In the genomic region with DNA sequence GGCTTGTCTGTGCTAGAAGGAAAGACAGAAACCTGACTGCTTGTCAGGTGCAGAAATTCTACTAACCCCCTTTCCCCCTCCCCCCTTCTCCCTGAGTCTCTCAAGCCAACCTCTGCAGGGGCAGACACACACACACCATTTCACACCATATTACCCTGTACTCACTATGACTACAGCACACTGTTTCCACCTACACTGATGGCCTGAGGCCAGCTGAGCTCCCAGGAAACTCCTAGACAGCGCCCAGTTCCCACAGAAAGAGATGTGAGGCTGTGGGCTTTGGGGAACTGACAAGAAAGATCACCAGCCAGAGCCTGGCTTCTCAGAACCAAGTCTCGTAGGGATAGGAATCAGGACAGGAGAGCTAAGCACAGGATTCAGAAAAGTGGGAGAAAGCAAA, we compare ENCODE assay signal across 18 mouse cellular contexts. TPM values are rescaled to one million over a fixed set of nuclear protein-coding genes. Genes with fewer than 3 reads are reported as not detected.
DNase-seq lines count a peak whose midpoint lies in the region; ATAC-seq and TF ChIP-seq lines count a peak whose summit lies in the region.
"Had no signal": no experiment of that assay in that cellular context is flagged by ENCODE, and none has a peak within 500 bp of the region (broad histone marks: within the 10 kb centered on the region; RNA-seq: fewer than 3 reads in every experiment).

No protein-coding gene starts in this region.

- peaks cover 22% of the 10 kb centered on the region for H3K4me1 ChIP-seq in forebrain, embryonic 16.5 days (replicated peaks; ENCODE audit: control insufficient read depth, insufficient read depth, low read length)
- H3K4me1 ChIP-seq in forebrain, embryonic 13.5 days: peaks cover 56% of the 10 kb centered on the region
- peaks cover 7% of the 10 kb centered on the region for H3K4me1 ChIP-seq in midbrain, postnatal 0 days (ENCODE audit: insufficient read depth, low read length)
- peaks cover 70% of the 10 kb centered on the region for H3K4me1 ChIP-seq in midbrain, embryonic 13.5 days (replicated peaks)
- peaks cover 47% of the 10 kb centered on the region for H3K4me1 ChIP-seq in neural tube, embryonic 15.5 days

- no peaks in the 10 kb centered on the region for H3K36me3 ChIP-seq in forebrain, embryonic 16.5 days (ENCODE audit: control insufficient read depth, insufficient read depth)
- no peaks in the 10 kb centered on the region for H3K36me3 ChIP-seq in forebrain, embryonic 13.5 days (ENCODE audit: poor library complexity, severe bottlenecking)
- H3K36me3 ChIP-seq in midbrain, postnatal 0 days (ENCODE audit: insufficient read depth, low read length): no peaks in the 10 kb centered on the region
- H3K36me3 ChIP-seq in midbrain, embryonic 13.5 days: 0 out of 2 replicates have a peak, but pooled peaks cover 3% of the 10 kb centered on the region
- H3K36me3 ChIP-seq in neural tube, embryonic 15.5 days: no peaks in the 10 kb centered on the region
- H3K36me3 ChIP-seq: heart, embryonic 12.5 days; intestine, embryonic 15.5 days had no signal

- ATAC-seq in forebrain, embryonic 16.5 days: peak; percentile 32; the same call in 1 of the 2 replicates
- no peak for ATAC-seq in forebrain, embryonic 13.5 days
- ATAC-seq in midbrain, postnatal 0 days (ENCODE audit: low FRiP score): no peak
- ATAC-seq in midbrain, embryonic 13.5 days: no peak
- 0 out of 2 replicates have a peak, but pooled peaks have one; percentile 27 for ATAC-seq in neural tube, embryonic 15.5 days (ENCODE audit: low FRiP score)
- ATAC-seq: intestine, embryonic 15.5 days had no signal

- H3K27me3 ChIP-seq in forebrain, embryonic 16.5 days (replicated peaks; ENCODE audit: control insufficient read depth, insufficient read depth, low read length): no peaks in the 10 kb centered on the region
- no peaks in the 10 kb centered on the region for H3K27me3 ChIP-seq in forebrain, embryonic 13.5 days
- no peaks in the 10 kb centered on the region for H3K27me3 ChIP-seq in midbrain, postnatal 0 days (ENCODE audit: insufficient read depth, low read length)
- H3K27me3 ChIP-seq in midbrain, embryonic 13.5 days: no peaks in the 10 kb centered on the region
- H3K27me3 ChIP-seq in neural tube, embryonic 15.5 days (replicated peaks): no peaks in the 10 kb centered on the region
- H3K27me3 ChIP-seq: embryonic facial prominence, embryonic 12.5 days; heart, embryonic 12.5 days; intestine, embryonic 15.5 days had no signal

- 55% methylated on average over 2 of the region's 2 CpGs for WGBS in forebrain, embryonic 16.5 days
- 72% methylated on average over 2 of the region's 2 CpGs for WGBS in forebrain, embryonic 13.5 days
- 64% methylated on average over 2 of the region's 2 CpGs for WGBS in midbrain, postnatal 0 days
- 82% methylated on average over 2 of the region's 2 CpGs for WGBS in midbrain, embryonic 13.5 days
- WGBS in neural tube, embryonic 15.5 days: 66% methylated on average over 2 of the region's 2 CpGs

- no peak overlapping the region for H3K27ac ChIP-seq in forebrain, embryonic 16.5 days (ENCODE audit: low read length)
- no peak overlapping the region for H3K27ac ChIP-seq in forebrain, embryonic 13.5 days
- H3K27ac ChIP-seq in midbrain, postnatal 0 days (ENCODE audit: low read depth, low read length): no peak overlapping the region
- no peak overlapping the region for H3K27ac ChIP-seq in midbrain, embryonic 13.5 days
- H3K27ac ChIP-seq in neural tube, embryonic 15.5 days (replicated peaks): no peak overlapping the region
- H3K27ac ChIP-seq: embryonic facial prominence, embryonic 12.5 days; intestine, embryonic 15.5 days had no signal

- peak; percentile 22 for DNase-seq in layer of hippocampus, adult 11-12 months (ENCODE audit: low spot score)
- DNase-seq in layer of hippocampus, adult 9-11 months: no peak
- DNase-seq in midbrain, postnatal 0 days (ENCODE audit: low spot score): peak; percentile 28
- no peak for DNase-seq in B cell, adult 2 months
- DNase-seq: adrenal gland, postnatal 25 days; cerebellum, adult 8-10 months; gastrocnemius, postnatal 36 days; kidney, postnatal 4 days; lung, adult 2 months; lung, postnatal 36 days; thymus, postnatal 14 days had no signal

- no peak for TF ChIP-seq CTCF in midbrain, postnatal 0 days (IDR thresholded peaks at IDR 0.05)

- H3K4me3 ChIP-seq in forebrain, embryonic 16.5 days (replicated peaks; ENCODE audit: low read length): no peak overlapping the region
- no peak overlapping the region for H3K4me3 ChIP-seq in forebrain, embryonic 13.5 days
- no peak overlapping the region for H3K4me3 ChIP-seq in midbrain, postnatal 0 days (ENCODE audit: low read depth, low read length)
- H3K4me3 ChIP-seq in midbrain, embryonic 13.5 days (replicated peaks): no peak overlapping the region
- no peak overlapping the region for H3K4me3 ChIP-seq in neural tube, embryonic 15.5 days (replicated peaks)
- H3K4me3 ChIP-seq: embryonic facial prominence, embryonic 12.5 days; heart, embryonic 12.5 days; intestine, embryonic 15.5 days had no signal

- no peaks in the 10 kb centered on the region for H3K9me3 ChIP-seq in forebrain, embryonic 16.5 days (ENCODE audit: control insufficient read depth, low read length)
- no peaks in the 10 kb centered on the region for H3K9me3 ChIP-seq in forebrain, embryonic 13.5 days (replicated peaks)
- no peaks in the 10 kb centered on the region for H3K9me3 ChIP-seq in midbrain, postnatal 0 days (ENCODE audit: low read length)
- H3K9me3 ChIP-seq in midbrain, embryonic 13.5 days: no peaks in the 10 kb centered on the region
- H3K9me3 ChIP-seq in neural tube, embryonic 15.5 days (replicated peaks): no peaks in the 10 kb centered on the region
- H3K9me3 ChIP-seq: embryonic facial prominence, embryonic 12.5 days; heart, embryonic 12.5 days; intestine, embryonic 15.5 days had no signal

- H3K9ac ChIP-seq in forebrain, embryonic 16.5 days (replicated peaks; ENCODE audit: low read depth, low read length): no peak overlapping the region
- H3K9ac ChIP-seq in forebrain, embryonic 13.5 days: no peak overlapping the region
- no peak overlapping the region for H3K9ac ChIP-seq in midbrain, postnatal 0 days (replicated peaks; ENCODE audit: low read length, poor library complexity, severe bottlenecking)
- no peak overlapping the region for H3K9ac ChIP-seq in midbrain, embryonic 13.5 days (replicated peaks)
- no peak overlapping the region for H3K9ac ChIP-seq in neural tube, embryonic 15.5 days (replicated peaks)
- H3K9ac ChIP-seq: embryonic facial prominence, embryonic 12.5 days; heart, embryonic 12.5 days; intestine, embryonic 15.5 days had no signal

- no peak overlapping the region for H3K4me2 ChIP-seq in forebrain, embryonic 16.5 days (ENCODE audit: low read length)
- no peak overlapping the region for H3K4me2 ChIP-seq in forebrain, embryonic 13.5 days
- H3K4me2 ChIP-seq in midbrain, postnatal 0 days (ENCODE audit: low read depth, low read length, poor library complexity, severe bottlenecking): no peak overlapping the region
- no peak overlapping the region for H3K4me2 ChIP-seq in midbrain, embryonic 13.5 days (replicated peaks)
- no peak overlapping the region for H3K4me2 ChIP-seq in neural tube, embryonic 15.5 days
- H3K4me2 ChIP-seq: embryonic facial prominence, embryonic 12.5 days; heart, embryonic 12.5 days; intestine, embryonic 15.5 days had no signal

RNA-seq across cellular contexts. Expression of a gene that starts 6.7 kb away (rescaled TPM):
- polyA plus RNA-seq in forebrain, embryonic 16.5 days (2015; fragmentation: Nextera tagmentation; extraction: Ambion mirVana): 79.4 and 98.0 TPM in 2 replicates
- polyA plus RNA-seq in forebrain, embryonic 13.5 days (2015; fragmentation: Nextera tagmentation; extraction: Ambion mirVana): 105 and 112 TPM in 2 replicates
- 33.5 and 45.5 TPM in 2 replicates for total RNA-seq in midbrain, postnatal 0 days (2014; rRNA removed)
- polyA plus RNA-seq in midbrain, postnatal 0 days (2015; fragmentation: Nextera tagmentation; extraction: Ambion mirVana): 39.5 and 41.0 TPM in 2 replicates
- polyA plus RNA-seq in midbrain, embryonic 13.5 days (2015; fragmentation: Nextera tagmentation; extraction: Ambion mirVana): 91.0 and 92.2 TPM in 2 replicates
- polyA plus RNA-seq in neural tube, embryonic 15.5 days (2015; fragmentation: Nextera tagmentation; extraction: Ambion mirVana): 55.7 and 57.7 TPM in 2 replicates

Comparison
In these comparisons a context has a peak if more than half of its experiments do, and no peak if none do; other contexts are left out.
1. ATAC-seq: peak in forebrain, embryonic 16.5 days (single experiment) and neural tube, embryonic 15.5 days (single experiment); none in forebrain, embryonic 13.5 days (single experiment), midbrain, postnatal 0 days (single experiment) and midbrain, embryonic 13.5 days (single experiment).
2. DNase-seq: peak in layer of hippocampus, adult 11-12 months (single experiment) and midbrain, postnatal 0 days (single experiment); none in layer of hippocampus, adult 9-11 months (single experiment) and B cell, adult 2 months (0 of 2).